Mouse (Mus musculus): ENCODE measurements at regions not wholly inside any gene's neighbourhood (a gene's known extent, or its start where the extent isn't known, plus 50 kb on each side); places are given as distances from the start of the nearest gene placed in this dataset.

- H3K9me3 ChIP-seq (ENCODE audit: control insufficient read depth, low read length), result no peaks in the 10 kb centered on the region
- no peaks in the 10 kb centered on the region for H3K27me3 ChIP-seq (ENCODE audit: control insufficient read depth, insufficient read depth, low read length)
- no peak overlapping the region for H3K4me3 ChIP-seq (ENCODE audit: low read depth, low read length)
- H3K4me1 ChIP-seq (replicated peaks; ENCODE audit: control insufficient read depth, insufficient read depth), result no peaks in the 10 kb centered on the region
- WGBS, result 82% methylated on average over 4 of the region's 4 CpGs
- no peak overlapping the region for H3K4me2 ChIP-seq (replicated peaks; ENCODE audit: low read depth)
- TF ChIP-seq EP300 (optimal IDR thresholded peaks at IDR 0.05) (no peak), CTCF (IDR thresholded peaks at IDR 0.05; ENCODE audit: low read depth) (no peak)
- no peak overlapping the region for H3K27ac ChIP-seq (replicated peaks)
- DNase-seq (ENCODE audit: low spot score) (no peak), ATAC-seq (ENCODE audit: low FRiP score, low TSS enrichment) (no peak)
- H3K9ac ChIP-seq (ENCODE audit: low read length), result no peak overlapping the region
- H3K36me3 ChIP-seq (ENCODE audit: control insufficient read depth, insufficient read depth, low read length), result no peaks in the 10 kb centered on the region
Measured at GRCm38 (mm10) chr6:49961166-49961565, 138.7 kb downstream of the Npy start.

GRCm38 (mm10) chr6:49965944-49966545 is 143.5 kb downstream of the Npy start:
- H3K4me3 ChIP-seq (ENCODE audit: low read depth, low read length), result no peak overlapping the region
- H3K27ac ChIP-seq (replicated peaks), result no peak overlapping the region
- no peaks in the 10 kb centered on the region for H3K27me3 ChIP-seq (ENCODE audit: control insufficient read depth, insufficient read depth, low read length)
- no peak overlapping the region for H3K4me2 ChIP-seq (replicated peaks; ENCODE audit: low read depth)
- H3K9ac ChIP-seq (ENCODE audit: low read length), result no peak overlapping the region
- H3K36me3 ChIP-seq (ENCODE audit: control insufficient read depth, insufficient read depth, low read length), result no peaks in the 10 kb centered on the region
- no peaks in the 10 kb centered on the region for H3K4me1 ChIP-seq (replicated peaks; ENCODE audit: control insufficient read depth, insufficient read depth)
- ATAC-seq (ENCODE audit: low FRiP score, low TSS enrichment), result no peak
- no peak for TF ChIP-seq CTCF (IDR thresholded peaks at IDR 0.05; ENCODE audit: low read depth)
- no peak for TF ChIP-seq EP300 (optimal IDR thresholded peaks at IDR 0.05)
- DNase-seq (ENCODE audit: low spot score), result no peak
- H3K9me3 ChIP-seq (ENCODE audit: control insufficient read depth, low read length), result no peaks in the 10 kb centered on the region
- WGBS, result 74% methylated on average over 5 of the region's 5 CpGs

GRCm38 (mm10) chr6:49966555-49966954 is 143.5 kb upstream of the Mpp6 start:
- Histone ChIP-seq H3K27me3 (ENCODE audit: control insufficient read depth, insufficient read depth, low read length) (no peaks in the 10 kb centered on the region), H3K9ac (ENCODE audit: low read length) (no peak overlapping the region), H3K9me3 (ENCODE audit: control insufficient read depth, low read length) (no peaks in the 10 kb centered on the region), H3K27ac (replicated peaks) (no peak overlapping the region), H3K4me1 (replicated peaks; ENCODE audit: control insufficient read depth, insufficient read depth) (no peaks in the 10 kb centered on the region), H3K4me3 (ENCODE audit: low read depth, low read length) (no peak overlapping the region), H3K4me2 (replicated peaks; ENCODE audit: low read depth) (no peak overlapping the region), H3K36me3 (ENCODE audit: control insufficient read depth, insufficient read depth, low read length) (no peaks in the 10 kb centered on the region)
- 72% methylated on average over 3 of the region's 3 CpGs for WGBS
- DNase-seq (ENCODE audit: low spot score) (no peak), ATAC-seq (ENCODE audit: low FRiP score, low TSS enrichment) (no peak)
- TF ChIP-seq CTCF (IDR thresholded peaks at IDR 0.05; ENCODE audit: low read depth) (no peak), EP300 (optimal IDR thresholded peaks at IDR 0.05) (no peak)

- TF ChIP-seq EP300 (optimal IDR thresholded peaks at IDR 0.05) (no peak), CTCF (IDR thresholded peaks at IDR 0.05; ENCODE audit: low read depth) (no peak)
- H3K4me1 ChIP-seq (replicated peaks; ENCODE audit: control insufficient read depth, insufficient read depth), result no peaks in the 10 kb centered on the region
- no peak overlapping the region for H3K9ac ChIP-seq (ENCODE audit: low read length)
- H3K9me3 ChIP-seq (ENCODE audit: control insufficient read depth, low read length), result no peaks in the 10 kb centered on the region
- H3K27ac ChIP-seq (replicated peaks), result no peak overlapping the region
- H3K4me3 ChIP-seq (ENCODE audit: low read depth, low read length), result no peak overlapping the region
- H3K4me2 ChIP-seq (replicated peaks; ENCODE audit: low read depth), result no peak overlapping the region
- no peaks in the 10 kb centered on the region for H3K36me3 ChIP-seq (ENCODE audit: control insufficient read depth, insufficient read depth, low read length)
- H3K27me3 ChIP-seq (ENCODE audit: control insufficient read depth, insufficient read depth, low read length), result no peaks in the 10 kb centered on the region
- no peak for DNase-seq (ENCODE audit: low spot score)
- WGBS, result 54% methylated on average over 7 of the region's 7 CpGs
- no peak for ATAC-seq (ENCODE audit: low FRiP score, low TSS enrichment)
Measured at GRCm38 (mm10) chr6:49973258-49973865, 136.7 kb upstream of the Mpp6 start.

- WGBS, result 63% methylated on average over 11 of the region's 11 CpGs
- Histone ChIP-seq H3K9ac (ENCODE audit: low read length) (no peak overlapping the region), H3K4me1 (replicated peaks; ENCODE audit: control insufficient read depth, insufficient read depth) (no peaks in the 10 kb centered on the region), H3K9me3 (ENCODE audit: control insufficient read depth, low read length) (no peaks in the 10 kb centered on the region), H3K36me3 (ENCODE audit: control insufficient read depth, insufficient read depth, low read length) (no peaks in the 10 kb centered on the region), H3K27me3 (ENCODE audit: control insufficient read depth, insufficient read depth, low read length) (no peaks in the 10 kb centered on the region), H3K27ac (replicated peaks) (no peak overlapping the region), H3K4me3 (ENCODE audit: low read depth, low read length) (no peak overlapping the region), H3K4me2 (replicated peaks; ENCODE audit: low read depth) (no peak overlapping the region)
- DNase-seq (ENCODE audit: low spot score) (no peak), ATAC-seq (ENCODE audit: low FRiP score, low TSS enrichment) (no peak)
- TF ChIP-seq CTCF (IDR thresholded peaks at IDR 0.05; ENCODE audit: low read depth) (no peak), EP300 (optimal IDR thresholded peaks at IDR 0.05) (no peak)
Measured at GRCm38 (mm10) chr6:49977783-49978182, 132.3 kb upstream of the Mpp6 start.

- Histone ChIP-seq H3K27ac (replicated peaks) (no peak overlapping the region), H3K36me3 (ENCODE audit: control insufficient read depth, insufficient read depth, low read length) (no peaks in the 10 kb centered on the region), H3K4me3 (ENCODE audit: low read depth, low read length) (no peak overlapping the region), H3K4me1 (replicated peaks; ENCODE audit: control insufficient read depth, insufficient read depth) (no peaks in the 10 kb centered on the region), H3K9me3 (ENCODE audit: control insufficient read depth, low read length) (no peaks in the 10 kb centered on the region), H3K4me2 (replicated peaks; ENCODE audit: low read depth) (no peak overlapping the region), H3K9ac (ENCODE audit: low read length) (no peak overlapping the region), H3K27me3 (ENCODE audit: control insufficient read depth, insufficient read depth, low read length) (no peaks in the 10 kb centered on the region)
- TF ChIP-seq CTCF (IDR thresholded peaks at IDR 0.05; ENCODE audit: low read depth) (no peak), EP300 (optimal IDR thresholded peaks at IDR 0.05) (no peak)
- DNase-seq (ENCODE audit: low spot score), result no peak
- no peak for ATAC-seq (ENCODE audit: low FRiP score, low TSS enrichment)
- WGBS, result 79% methylated on average over 4 of the region's 4 CpGs
Measured at GRCm38 (mm10) chr6:49983740-49984139, 126.3 kb upstream of the Mpp6 start.
